Mouse (Mus musculus) embryonic fibroblast, embryonic 13.5 days (primary cell): Measurements from ENCODE around the gene Kctd6.

Experiments used
- CTCF ChIP-seq: IDR thresholded peaks from 2 replicates; pipeline ENCODE4 v1.5.1; 2011; ENCODE audit warnings: mild to moderate bottlenecking, control low read depth, low read length, moderate library complexity, borderline replicate concordance; ENCODE audit not compliant: insufficient read depth
- POLR2A ChIP-seq: IDR thresholded peaks from 2 replicates; pipeline ENCODE4 v1.6.1; 2011; ENCODE audit warnings: low read depth, mild to moderate bottlenecking, control low read depth, low read length, moderate library complexity

DNA sequence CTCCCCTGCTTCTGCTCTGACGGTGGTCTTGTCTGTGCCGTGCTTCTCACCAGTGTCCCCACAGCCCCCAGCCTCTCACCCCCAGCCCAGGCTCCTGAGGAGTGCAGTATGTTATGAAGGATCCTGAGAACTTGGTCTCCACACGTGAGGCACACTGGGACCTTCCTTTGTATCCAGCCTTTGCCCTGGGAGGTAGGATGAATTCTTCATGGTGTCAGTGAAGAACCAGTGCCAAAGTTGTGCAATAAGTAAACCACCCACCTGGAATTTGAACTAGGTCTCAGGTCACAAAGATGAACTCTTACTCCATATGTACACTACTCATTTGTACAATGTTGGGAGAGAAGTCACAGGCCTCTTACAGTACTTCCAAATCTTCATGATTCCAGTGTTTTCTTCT, 45.2 kb downstream of the Kctd6 start, which contains the start of gene Acox2:
- no peak for TF ChIP-seq CTCF
- no peak for TF ChIP-seq POLR2A
